Mouse (Mus musculus) intestine, embryonic 15.5 days (tissue): Measurements from ENCODE around the gene Asic4. TPM values are rescaled to one million over a fixed set of nuclear protein-coding genes. Genes with fewer than 3 reads are reported as not detected.

Experiments used
- ATAC-seq: fragments of 200-750 bp; cut with Nextera tagmentation; 2 replicates; pipeline ENCODE4 v1.8.0; 2017; ENCODE audit warnings: moderate TSS enrichment, moderate library complexity
- H3K27ac ChIP-seq: fragments of 300-500 bp; sonication (generic); 2 replicates; pipeline ENCODE4 v1.5.1; 2015; ENCODE audit warnings: mild to moderate bottlenecking, inconsistent platforms
- H3K27me3 ChIP-seq: fragments of 300-500 bp; sonication (generic); replicated peaks from 2 replicates; pipeline ENCODE4 v1.6.1; 2015; ENCODE audit warnings: inconsistent platforms
- H3K36me3 ChIP-seq: fragments of 300-500 bp; sonication (generic); 2 replicates; pipeline ENCODE4 v1.6.1; 2015; ENCODE audit warnings: inconsistent platforms
- H3K4me1 ChIP-seq: fragments of 300-500 bp; sonication (generic); replicated peaks from 2 replicates; pipeline ENCODE4 v1.6.1; 2015; ENCODE audit warnings: inconsistent platforms
- H3K4me2 ChIP-seq: fragments of 300-500 bp; sonication (generic); replicated peaks from 2 replicates; pipeline ENCODE4 v1.6.1; 2015; ENCODE audit warnings: mild to moderate bottlenecking, inconsistent platforms
- H3K4me3 ChIP-seq: fragments of 300-500 bp; sonication (generic); replicated peaks from 2 replicates; pipeline ENCODE4 v1.5.1; 2015; ENCODE audit warnings: inconsistent platforms
- H3K9ac ChIP-seq: fragments of 300-500 bp; sonication (generic); 2 replicates; pipeline ENCODE4 v1.6.1; 2015; ENCODE audit warnings: inconsistent platforms
- H3K9me3 ChIP-seq: fragments of 300-500 bp; sonication (generic); 2 replicates; pipeline ENCODE4 v1.6.1; 2016; ENCODE audit warnings: inconsistent platforms
- WGBS: fragments of 180-500 bp; shearing (Covaris S2); methylation state at CpG from one replicate; pipeline ENCODE4 v1.1.7; 2015; 5-methylcytosine and 5-hydroxymethylcytosine counted together
- polyA plus RNA-seq: library from polyadenylated mRNA; unstranded; fragments of >200 nt; fragmentation: Nextera tagmentation; extraction: Ambion mirVana; gene quantifications from 2 replicates; pipeline ENCODE4 v1.2.1, GENCODE M21; 2015

The Asic4 gene
- polyA plus RNA-seq, 1 experiment from 2014 or later = 2.7 TPM

DNA sequence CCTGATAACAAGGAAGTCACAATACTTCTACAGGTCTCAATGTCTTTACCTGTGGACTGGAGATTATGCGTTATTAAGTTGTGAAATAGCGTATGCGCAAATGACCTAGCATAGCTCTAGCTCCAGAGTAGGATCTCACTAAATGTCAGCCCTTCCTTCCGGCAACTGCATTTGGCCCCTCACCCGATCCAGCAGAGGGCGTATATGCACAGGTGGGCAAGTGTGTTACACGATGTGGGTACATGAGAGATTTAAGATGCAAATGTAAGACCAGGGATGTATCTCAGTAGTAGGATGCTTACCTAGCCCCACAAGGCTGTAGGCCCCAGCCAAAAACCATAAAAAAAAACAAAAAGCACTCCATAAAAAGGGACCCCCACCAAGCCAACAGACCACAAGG lies 49.2 kb downstream of the Asic4 start:
- Histone ChIP-seq H3K4me1 (peaks cover 12% of the 10 kb centered on the region), H3K9me3 (no peaks in the 10 kb centered on the region), H3K36me3 (peaks cover 50% of the 10 kb centered on the region), H3K4me3 (no peak overlapping the region), H3K27ac (no peak overlapping the region), H3K27me3 (no peaks in the 10 kb centered on the region), H3K9ac (no peak overlapping the region), H3K4me2 (no peak overlapping the region)
- 77% methylated on average over 7 of the region's 7 CpGs for WGBS
- no peak for ATAC-seq

DNA sequence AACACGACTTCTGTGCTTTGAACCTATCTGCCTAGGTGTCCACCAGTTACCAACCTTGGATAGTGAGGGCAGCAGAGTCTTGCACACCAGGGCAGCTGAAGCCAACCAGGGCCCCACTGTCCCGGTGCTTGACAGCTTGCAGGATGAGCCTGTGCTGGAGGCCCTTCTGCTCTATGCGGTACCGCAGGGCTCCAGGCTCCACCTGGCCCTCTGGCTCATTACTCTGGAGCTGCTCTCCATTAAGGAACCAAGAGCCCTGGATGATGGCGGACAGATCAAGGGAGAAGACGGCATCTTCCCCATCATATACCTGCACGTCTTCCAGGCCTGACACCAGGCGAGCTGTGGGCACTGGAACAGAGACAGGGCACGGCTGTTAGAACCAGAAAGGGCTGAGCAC lies 51.7 kb downstream of the Asic4 start:
- no peak overlapping the region for H3K4me3 ChIP-seq
- peaks cover 47% of the 10 kb centered on the region for H3K36me3 ChIP-seq
- no peak overlapping the region for H3K27ac ChIP-seq
- 95% methylated on average over 9 of the region's 9 CpGs for WGBS
- H3K4me2 ChIP-seq = no peak overlapping the region
- H3K9me3 ChIP-seq = no peaks in the 10 kb centered on the region
- H3K4me1 ChIP-seq = peaks cover 19% of the 10 kb centered on the region
- H3K9ac ChIP-seq = no peak overlapping the region
- no peaks in the 10 kb centered on the region for H3K27me3 ChIP-seq
- no peak for ATAC-seq

DNA sequence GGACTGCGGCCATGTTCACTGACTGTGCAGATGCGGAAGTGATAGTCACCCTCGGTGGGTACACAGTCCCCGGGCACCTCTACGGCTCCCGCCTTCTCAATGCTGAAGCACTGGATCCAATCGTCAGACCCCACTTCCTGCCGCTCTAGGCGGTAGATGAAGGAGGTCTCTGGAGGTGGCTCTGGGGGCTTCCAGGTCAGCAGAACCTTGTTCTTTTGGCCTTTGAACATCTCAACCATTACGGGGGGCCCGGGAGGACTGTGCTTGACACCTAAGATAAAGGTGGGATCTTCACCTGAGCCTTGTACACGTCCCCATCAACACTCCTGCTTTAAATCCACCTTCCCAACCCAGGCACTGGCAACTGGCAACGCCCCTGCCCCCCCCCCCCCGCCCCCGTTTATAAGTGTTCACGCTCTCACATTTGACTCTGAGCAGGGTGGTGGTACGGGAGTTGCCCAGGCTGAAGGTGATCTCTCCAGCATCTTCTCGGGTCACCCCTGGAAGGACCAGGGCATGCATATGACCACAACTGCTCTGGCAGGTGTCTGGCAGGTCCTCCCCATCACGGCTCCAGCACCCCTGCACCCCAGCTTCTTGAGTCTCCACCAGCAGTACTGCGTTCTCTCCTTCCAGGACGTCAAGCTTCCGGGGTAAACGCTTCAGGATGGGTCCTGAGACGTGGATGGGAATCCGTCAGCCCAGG lies 52.9 kb downstream of the Asic4 start:
- Histone ChIP-seq H3K27ac (no peak overlapping the region), H3K9me3 (no peaks in the 10 kb centered on the region), H3K4me2 (peak overlapping the region; percentile 80), H3K27me3 (no peaks in the 10 kb centered on the region), H3K36me3 (peaks cover 37% of the 10 kb centered on the region), H3K4me3 (no peak overlapping the region), H3K9ac (no peak overlapping the region), H3K4me1 (peaks cover 29% of the 10 kb centered on the region)
- no peak for ATAC-seq
- 83% methylated on average over 25 of the region's 25 CpGs for WGBS

DNA sequence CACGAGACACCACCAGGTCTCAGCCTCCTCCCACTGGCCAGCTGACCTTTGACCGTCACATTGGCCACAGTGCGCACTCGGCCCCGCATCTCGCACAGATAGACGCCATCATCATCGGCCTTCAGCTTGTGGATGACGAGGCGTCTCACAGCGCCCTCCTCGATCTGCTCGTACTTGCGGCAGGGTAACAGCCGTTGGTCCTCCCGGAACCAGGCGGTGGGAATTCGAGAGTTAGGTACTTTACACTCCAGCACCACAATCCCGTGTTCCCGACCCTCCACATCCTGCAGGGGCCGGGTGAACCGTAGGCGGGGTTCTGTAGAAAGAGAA lies 53.4 kb downstream of the Asic4 start:
- Histone ChIP-seq H3K4me1 (peaks cover 29% of the 10 kb centered on the region), H3K27ac (no peak overlapping the region), H3K9me3 (no peaks in the 10 kb centered on the region), H3K27me3 (no peaks in the 10 kb centered on the region), H3K4me3 (peak overlapping the region; percentile 76; the same call in 1 of the 2 replicates), H3K36me3 (peaks cover 32% of the 10 kb centered on the region), H3K9ac (no peak overlapping the region), H3K4me2 (peak overlapping the region; percentile 80)
- ATAC-seq = no peak
- 69% methylated on average over 23 of the region's 23 CpGs for WGBS

DNA sequence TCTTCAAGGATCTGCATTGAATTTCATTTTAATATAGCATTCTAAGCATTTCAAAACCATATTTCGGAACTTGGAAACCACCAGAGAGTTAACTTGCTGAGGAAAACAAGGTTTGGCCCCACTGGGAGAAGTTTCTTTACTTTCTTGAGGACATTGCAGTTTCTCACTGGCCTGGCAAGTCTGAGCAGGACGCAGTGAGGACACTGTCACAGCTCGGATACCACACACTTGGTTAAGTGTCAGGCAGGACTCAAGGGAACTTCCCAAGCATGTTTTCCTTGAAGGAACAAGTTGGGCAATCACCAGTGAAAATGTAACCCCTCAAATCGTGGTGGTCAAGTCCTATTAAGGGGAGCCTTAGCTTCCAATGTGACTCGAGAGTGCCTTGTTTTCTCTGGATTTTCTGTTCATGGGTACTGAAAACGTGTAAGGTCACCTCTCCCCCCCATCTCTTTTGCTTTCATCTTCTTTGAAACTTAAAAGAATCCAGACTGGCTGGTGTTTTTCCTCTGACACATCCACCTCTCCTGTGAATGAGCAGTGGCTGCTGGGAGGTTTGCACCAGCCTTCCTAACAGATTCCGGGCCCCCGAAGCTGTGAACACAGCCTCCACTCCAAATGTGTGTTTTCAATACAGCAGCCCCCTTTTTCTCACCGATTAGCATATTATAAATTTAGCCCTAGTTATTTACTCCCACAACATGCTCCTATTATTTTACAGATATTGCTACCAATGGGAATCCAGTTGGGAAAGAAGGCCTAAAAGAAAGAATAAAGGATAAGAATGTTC lies 54.2 kb downstream of the Asic4 start:
- Histone ChIP-seq H3K27me3 (no peaks in the 10 kb centered on the region), H3K27ac (no peak overlapping the region), H3K4me3 (peak overlapping the region; percentile 76), H3K9ac (peak overlapping the region; percentile 80), H3K36me3 (peaks cover 24% of the 10 kb centered on the region), H3K4me1 (peaks cover 32% of the 10 kb centered on the region), H3K9me3 (no peaks in the 10 kb centered on the region), H3K4me2 (peak overlapping the region; percentile 80)
- 56% methylated on average over 9 of the region's 9 CpGs for WGBS
- no peak for ATAC-seq

DNA sequence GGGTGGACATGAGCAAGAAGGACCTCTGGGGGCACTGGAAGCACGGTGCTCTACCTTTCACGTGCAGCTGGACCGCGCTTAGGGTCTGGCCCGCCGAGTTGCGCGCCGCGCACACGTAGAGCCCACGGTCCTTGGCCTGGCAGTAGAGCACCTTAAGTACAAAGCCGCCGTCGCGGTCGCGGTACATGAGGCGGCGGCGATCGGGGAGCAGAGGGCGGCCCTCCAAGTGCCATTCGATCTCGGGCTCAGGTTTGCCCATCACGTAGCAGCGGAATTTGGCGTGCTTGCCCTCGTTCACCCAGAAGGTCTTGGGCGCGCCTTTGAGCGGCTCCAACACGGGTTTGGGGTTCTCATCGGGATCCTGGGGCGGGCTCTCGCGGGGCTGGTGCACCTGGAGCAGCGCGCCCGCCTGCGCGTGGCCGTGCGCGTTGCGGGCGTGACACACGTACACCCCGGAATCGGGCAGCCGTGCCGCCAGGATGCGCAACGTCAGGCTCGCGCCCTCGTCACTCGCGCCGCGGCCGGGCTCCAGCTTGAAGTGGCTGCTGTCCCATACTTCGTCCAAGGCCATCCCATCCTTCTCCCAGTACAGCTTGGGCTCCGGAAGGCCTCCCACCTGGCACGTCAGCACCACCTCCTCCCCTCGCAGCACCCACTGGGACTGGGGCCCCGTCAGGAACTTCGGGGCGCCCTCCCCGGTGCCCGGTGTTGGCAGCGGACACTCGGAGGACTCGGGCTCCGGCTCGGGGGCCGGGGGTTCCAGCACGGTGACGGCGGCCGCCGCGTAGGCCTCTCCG lies 55.1 kb downstream of the Asic4 start:
- H3K4me3 ChIP-seq = peak overlapping the region; percentile 76
- peaks cover 17% of the 10 kb centered on the region for H3K36me3 ChIP-seq
- H3K4me1 ChIP-seq = peaks cover 40% of the 10 kb centered on the region
- WGBS = under 1% methylated on average over 84 of the region's 84 CpGs
- peak overlapping the region; percentile 80 for H3K4me2 ChIP-seq
- H3K27me3 ChIP-seq = no peaks in the 10 kb centered on the region
- H3K27ac ChIP-seq = peak overlapping the region; percentile 98
- H3K9ac ChIP-seq = peak overlapping the region; percentile 80
- ATAC-seq = peak; percentile 64
- H3K9me3 ChIP-seq = no peaks in the 10 kb centered on the region

DNA sequence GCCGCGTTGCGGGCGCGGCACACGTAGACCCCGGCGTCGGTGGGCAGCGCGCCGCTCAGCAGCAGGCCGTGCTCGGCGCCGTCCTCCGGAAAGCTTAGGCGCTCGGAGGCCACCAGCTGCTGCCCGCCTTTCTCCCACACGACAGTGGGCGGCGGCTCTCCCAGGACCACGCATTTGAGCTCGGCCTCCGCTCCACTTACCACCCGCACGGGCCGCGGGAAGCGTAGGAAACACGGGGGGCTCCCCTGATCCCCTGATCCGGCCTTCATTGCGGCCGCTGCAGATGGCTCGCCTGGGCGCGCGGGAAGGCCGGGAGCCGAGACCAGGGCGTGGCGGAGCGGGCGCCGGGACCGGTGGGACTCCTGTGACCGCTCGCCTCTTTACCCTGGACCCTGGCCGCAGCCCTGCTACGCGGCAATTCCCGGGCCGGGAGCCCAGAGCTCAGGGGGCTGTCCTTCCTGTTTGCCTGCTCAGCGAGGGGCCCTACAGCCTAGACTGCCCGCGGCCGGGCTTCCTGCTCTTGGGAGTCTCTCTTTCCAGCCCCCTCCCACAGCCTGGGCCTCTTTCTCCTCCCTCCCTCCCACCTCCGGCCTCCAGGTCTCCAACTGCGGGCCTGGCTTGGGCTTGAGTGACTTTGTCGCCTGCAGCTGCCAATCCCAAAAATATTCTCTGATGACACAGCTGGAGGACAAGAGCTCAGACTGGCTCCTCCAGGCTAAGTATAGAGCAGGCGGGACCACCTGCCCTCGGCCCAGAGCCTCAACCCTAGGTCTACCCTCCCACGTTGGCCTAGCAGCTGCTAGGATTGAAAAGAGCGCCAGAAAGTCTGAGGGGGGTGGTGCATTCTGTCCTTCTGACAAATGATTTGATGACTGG lies 56.0 kb downstream of the Asic4 start, which contains the start of gene Obsl1:
Obsl1 (minus strand) TSS at position 497 of the 876 bp plus-strand sequence.
- H3K9ac ChIP-seq = peak within 1 kb of the TSS; percentile 80
- ATAC-seq = peak; percentile 90
- H3K4me2 ChIP-seq = peak within 1 kb of the TSS; percentile 80
- peak within 1 kb of the TSS; percentile 76 for H3K4me3 ChIP-seq
- peaks cover 40% of the 10 kb centered on the region for H3K4me1 ChIP-seq
- peaks cover 15% of the 10 kb centered on the region for H3K36me3 ChIP-seq
- H3K27ac ChIP-seq = peak within 1 kb of the TSS; percentile 98
- no peaks in the 10 kb centered on the region for H3K9me3 ChIP-seq
- H3K27me3 ChIP-seq = no peaks in the 10 kb centered on the region
- WGBS = under 1% methylated on average over 60 of the region's 65 CpGs

DNA sequence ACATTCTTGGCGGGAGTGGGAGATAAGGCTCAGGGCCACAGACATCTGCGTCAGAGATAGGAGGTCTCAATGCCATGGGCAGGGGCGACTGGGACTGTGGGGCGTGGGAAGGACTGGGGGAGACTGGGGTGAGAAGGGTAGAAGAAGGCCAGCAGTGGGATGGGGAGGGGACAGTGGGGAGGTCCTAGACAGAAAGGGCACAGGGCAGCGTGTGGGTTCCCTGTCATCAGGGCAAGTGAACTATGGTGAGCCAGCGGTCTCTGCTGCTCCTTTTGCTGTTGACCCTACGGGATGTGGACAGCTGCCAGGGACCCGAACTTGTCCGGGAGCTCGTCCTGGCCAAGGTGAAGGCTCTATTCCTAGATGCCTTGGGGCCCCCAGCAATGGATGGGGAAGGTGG lies 56.8 kb downstream of the Asic4 start, which contains the start of gene Inha:
Inha (plus strand) TSS at position 72 of the 400 bp plus-strand sequence.
- 56% methylated on average over 10 of the region's 10 CpGs for WGBS

DNA sequence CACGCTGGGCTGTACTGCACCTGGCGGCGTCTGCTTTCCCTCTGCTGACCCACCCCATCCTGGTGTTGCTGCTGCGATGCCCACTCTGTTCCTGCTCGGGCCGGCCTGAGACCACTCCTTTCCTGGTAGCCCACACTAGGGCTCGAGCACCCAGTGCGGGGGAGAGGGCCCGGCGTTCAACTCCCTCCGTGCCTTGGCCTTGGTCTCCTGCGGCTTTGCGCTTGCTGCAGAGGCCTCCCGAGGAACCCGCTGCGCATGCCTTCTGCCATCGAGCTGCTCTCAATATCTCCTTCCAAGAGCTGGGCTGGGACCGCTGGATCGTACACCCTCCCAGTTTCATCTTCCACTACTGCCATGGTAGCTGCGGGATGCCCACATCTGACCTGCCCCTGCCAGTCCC lies 59.4 kb downstream of the Asic4 start:
- H3K27ac ChIP-seq = peak overlapping the region; percentile 27; the same call in 1 of the 2 replicates
- no peak overlapping the region for H3K4me2 ChIP-seq
- H3K9me3 ChIP-seq = no peaks in the 10 kb centered on the region
- H3K4me1 ChIP-seq = peaks cover 34% of the 10 kb centered on the region
- H3K9ac ChIP-seq = no peak overlapping the region
- ATAC-seq = no peak
- no peaks in the 10 kb centered on the region for H3K27me3 ChIP-seq
- 64% methylated on average over 20 of the region's 20 CpGs for WGBS
- H3K36me3 ChIP-seq = no peaks in the 10 kb centered on the region
- no peak overlapping the region for H3K4me3 ChIP-seq

More for the DNA sequence above, 56.8 kb downstream of the Asic4 start, which contains the start of gene Inha:
- Histone ChIP-seq H3K9ac (peak within 1 kb of the TSS; percentile 80), H3K27me3 (no peaks in the 10 kb centered on the region), H3K4me2 (peak within 1 kb of the TSS; percentile 80), H3K4me3 (peak within 1 kb of the TSS; percentile 76), H3K9me3 (no peaks in the 10 kb centered on the region), H3K4me1 (peaks cover 48% of the 10 kb centered on the region), H3K27ac (peak within 1 kb of the TSS; percentile 98), H3K36me3 (peaks cover 10% of the 10 kb centered on the region)
- ATAC-seq = no peak

DNA sequence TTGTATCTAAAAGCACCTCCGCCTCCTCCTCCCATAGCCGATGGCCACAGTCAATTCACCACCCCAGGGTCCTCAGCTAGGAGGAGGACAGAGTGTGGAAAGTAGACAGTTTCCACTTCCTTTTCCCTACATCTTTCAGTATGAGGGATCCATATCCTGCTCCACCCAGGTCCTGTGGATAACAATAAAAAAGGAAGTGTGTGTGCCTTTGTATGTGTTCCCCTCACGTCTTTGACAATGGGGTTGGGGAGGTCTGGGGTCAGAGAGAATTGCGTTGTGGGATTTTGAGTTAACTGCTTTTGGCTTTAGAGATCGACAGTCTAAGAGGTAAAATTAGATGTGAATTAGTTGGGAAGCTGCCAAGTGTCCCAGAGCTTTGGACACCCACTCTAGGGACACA lies 59.9 kb downstream of the Asic4 start:
- H3K36me3 ChIP-seq = no peaks in the 10 kb centered on the region
- H3K4me1 ChIP-seq = peaks cover 33% of the 10 kb centered on the region
- whole genome bisulfite sequencing = 74% methylated on average over 5 of the region's 5 CpGs
- H3K27ac ChIP-seq = 0 out of 2 replicates have a peak overlapping the region, but pooled peaks have one; percentile 27
- H3K4me2 ChIP-seq = no peak overlapping the region
- H3K4me3 ChIP-seq = no peak overlapping the region
- H3K9me3 ChIP-seq = no peaks in the 10 kb centered on the region
- ATAC-seq = no peak
- H3K9ac ChIP-seq = no peak overlapping the region
- H3K27me3 ChIP-seq = no peaks in the 10 kb centered on the region

DNA sequence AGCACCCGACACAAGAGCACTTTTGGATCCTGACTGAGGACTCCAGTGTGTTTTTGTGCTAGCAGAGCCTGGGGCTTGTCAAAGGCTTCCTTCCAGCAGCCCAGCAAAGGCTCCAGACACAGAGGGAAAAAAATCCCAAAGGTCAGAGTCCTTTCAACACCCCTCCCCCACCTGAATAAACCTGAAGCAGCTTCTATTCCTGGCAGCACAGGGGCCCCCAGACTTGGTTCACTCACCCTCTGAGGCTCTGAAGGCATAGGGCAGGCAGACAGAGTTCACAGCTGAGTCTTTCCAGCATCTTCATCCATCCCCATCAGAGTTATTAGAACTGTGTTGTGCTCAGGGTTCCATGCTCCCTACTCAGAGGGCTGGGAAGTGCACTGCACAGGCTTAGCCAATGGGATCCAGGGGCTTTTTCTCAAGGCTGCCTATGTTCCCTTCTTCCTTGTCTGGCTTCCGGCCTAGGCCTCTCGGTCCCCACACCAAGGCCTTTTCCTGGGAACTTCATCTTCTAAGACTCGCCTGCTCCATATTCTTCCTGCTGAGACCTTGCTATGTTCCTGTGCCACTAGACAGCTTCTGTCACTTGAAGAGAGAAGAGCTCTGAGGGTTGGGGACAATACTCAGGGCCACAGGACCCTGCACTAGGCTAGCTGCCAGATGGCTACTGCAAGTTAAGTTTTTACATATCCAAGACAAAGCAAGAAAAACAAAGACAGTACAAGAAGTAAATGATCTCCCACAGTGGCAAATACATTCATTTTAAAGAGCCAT lies 61.4 kb downstream of the Asic4 start:
- WGBS = 40% methylated on average over 4 of the region's 4 CpGs
- no peak overlapping the region for H3K9ac ChIP-seq
- no peak overlapping the region for H3K4me3 ChIP-seq
- peak; percentile 71 for ATAC-seq
- no peak overlapping the region; the same call in 1 of the 2 replicates for H3K4me2 ChIP-seq
- peaks cover 31% of the 10 kb centered on the region for H3K4me1 ChIP-seq
- no peaks in the 10 kb centered on the region for H3K9me3 ChIP-seq
- peak overlapping the region; percentile 76 for H3K27ac ChIP-seq
- no peaks in the 10 kb centered on the region for H3K36me3 ChIP-seq
- H3K27me3 ChIP-seq = no peaks in the 10 kb centered on the region
